Mouse (Mus musculus): Measurements from ENCODE around the gene Napepld. TPM values are rescaled to one million over a fixed set of nuclear protein-coding genes. Genes with fewer than 3 reads are reported as not detected.

Gene Napepld
- polyA plus RNA-seq, 1 experiment from 2014 or later: 2.1 TPM

DNA sequence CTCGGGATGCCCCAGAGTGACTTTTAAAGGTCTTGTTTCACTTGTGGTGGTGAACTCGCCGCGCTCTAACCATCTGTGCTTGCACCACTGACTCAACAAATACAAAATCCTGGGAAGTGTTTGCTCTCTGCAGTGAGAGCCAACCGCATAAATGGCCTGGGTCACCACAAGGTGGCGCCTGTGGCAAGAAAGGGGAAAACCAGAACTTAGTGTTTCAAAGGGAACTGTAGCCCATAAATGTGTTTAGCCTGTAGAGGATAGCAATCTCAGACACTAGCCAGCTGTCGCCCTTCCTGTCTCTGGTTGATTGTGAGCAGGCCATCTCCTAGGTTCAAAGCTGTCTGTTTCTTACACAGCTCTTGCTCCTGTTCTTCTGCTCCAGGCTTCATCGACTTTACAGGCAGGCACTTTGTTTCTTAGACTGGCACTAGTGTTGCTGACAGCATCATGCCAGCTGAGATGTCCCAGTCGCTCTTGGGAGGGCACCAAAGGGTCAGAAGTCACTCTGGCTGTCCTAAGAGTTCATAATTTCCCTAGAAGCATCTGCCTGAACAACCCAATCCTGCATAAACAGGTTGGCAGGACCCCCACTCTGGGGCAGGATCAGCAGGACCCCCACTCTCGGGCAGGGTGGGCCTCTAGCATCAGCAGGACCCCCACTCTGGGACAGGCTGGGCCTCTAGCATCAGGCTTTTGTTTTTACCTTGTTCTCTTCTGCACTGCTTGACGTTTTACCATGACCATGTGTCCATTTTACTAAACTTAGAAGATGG, 42.4 kb downstream of the Napepld start:
- Histone ChIP-seq H3K9me3 (replicated peaks) (no peaks in the 10 kb centered on the region), H3K27me3 (replicated peaks) (no peaks in the 10 kb centered on the region), H3K36me3 (peaks cover 63% of the 10 kb centered on the region), H3K9ac (replicated peaks) (no peak overlapping the region), H3K4me2 (no peak overlapping the region), H3K4me1 (peaks cover 8% of the 10 kb centered on the region; the same call in 1 of the 2 replicates), H3K4me3 (replicated peaks) (no peak overlapping the region), H3K27ac (replicated peaks) (no peak overlapping the region)
- peak; percentile 73 for ATAC-seq (ENCODE audit: low FRiP score)
- 49% methylated on average over 11 of the region's 11 CpGs for WGBS

DNA sequence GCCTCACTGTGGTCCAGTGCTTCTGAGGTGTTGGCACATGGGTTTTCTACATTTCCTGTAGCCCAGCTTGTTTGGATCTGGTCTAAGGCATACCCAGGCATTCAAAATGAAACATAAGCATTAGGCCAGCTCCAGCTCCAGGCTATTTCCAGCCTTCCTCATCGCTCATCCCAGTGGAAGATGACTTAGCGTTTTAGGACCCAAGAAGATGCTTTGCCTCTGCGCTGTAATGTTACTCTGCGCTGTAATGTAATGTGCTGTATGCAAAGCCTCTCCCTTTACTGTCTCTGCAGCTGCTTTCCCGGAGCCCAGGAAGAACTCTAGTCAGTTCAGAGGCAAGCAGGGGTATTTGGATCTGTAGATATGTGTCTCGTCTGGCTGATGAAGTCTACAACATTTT, 43.2 kb downstream of the Napepld start:
- ATAC-seq (ENCODE audit: low FRiP score): no peak
- H3K27ac ChIP-seq (replicated peaks): no peak overlapping the region
- H3K9ac ChIP-seq (replicated peaks): no peak overlapping the region
- H3K27me3 ChIP-seq (replicated peaks): no peaks in the 10 kb centered on the region
- H3K4me3 ChIP-seq (replicated peaks): no peak overlapping the region
- H3K9me3 ChIP-seq (replicated peaks): no peaks in the 10 kb centered on the region
- peaks cover 8% of the 10 kb centered on the region; the same call in 1 of the 2 replicates for H3K4me1 ChIP-seq
- 82% methylated on average over 6 of the region's 6 CpGs for WGBS
- peaks cover 64% of the 10 kb centered on the region for H3K36me3 ChIP-seq
- H3K4me2 ChIP-seq: no peak overlapping the region

DNA sequence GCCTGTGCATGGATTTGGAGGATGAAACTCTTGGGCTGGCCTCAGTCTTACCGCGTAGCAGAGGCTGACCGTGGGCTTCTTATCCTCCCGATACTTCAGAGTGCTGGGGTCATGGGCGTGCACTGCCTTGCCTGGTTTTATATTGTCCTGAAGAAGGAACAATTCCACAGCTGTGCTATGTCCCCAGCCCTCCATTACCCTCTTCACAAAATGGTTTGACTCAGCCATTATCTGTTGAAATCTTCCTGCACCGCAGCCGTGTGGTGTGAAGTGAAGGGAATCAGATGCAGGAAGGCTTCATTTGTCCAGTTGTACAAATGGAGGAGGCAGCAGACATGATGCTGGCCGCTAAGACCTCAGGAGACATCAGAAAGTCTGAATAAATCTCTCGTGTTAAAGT, 44.3 kb downstream of the Napepld start:
- 91% methylated on average over 9 of the region's 9 CpGs for WGBS

DNA sequence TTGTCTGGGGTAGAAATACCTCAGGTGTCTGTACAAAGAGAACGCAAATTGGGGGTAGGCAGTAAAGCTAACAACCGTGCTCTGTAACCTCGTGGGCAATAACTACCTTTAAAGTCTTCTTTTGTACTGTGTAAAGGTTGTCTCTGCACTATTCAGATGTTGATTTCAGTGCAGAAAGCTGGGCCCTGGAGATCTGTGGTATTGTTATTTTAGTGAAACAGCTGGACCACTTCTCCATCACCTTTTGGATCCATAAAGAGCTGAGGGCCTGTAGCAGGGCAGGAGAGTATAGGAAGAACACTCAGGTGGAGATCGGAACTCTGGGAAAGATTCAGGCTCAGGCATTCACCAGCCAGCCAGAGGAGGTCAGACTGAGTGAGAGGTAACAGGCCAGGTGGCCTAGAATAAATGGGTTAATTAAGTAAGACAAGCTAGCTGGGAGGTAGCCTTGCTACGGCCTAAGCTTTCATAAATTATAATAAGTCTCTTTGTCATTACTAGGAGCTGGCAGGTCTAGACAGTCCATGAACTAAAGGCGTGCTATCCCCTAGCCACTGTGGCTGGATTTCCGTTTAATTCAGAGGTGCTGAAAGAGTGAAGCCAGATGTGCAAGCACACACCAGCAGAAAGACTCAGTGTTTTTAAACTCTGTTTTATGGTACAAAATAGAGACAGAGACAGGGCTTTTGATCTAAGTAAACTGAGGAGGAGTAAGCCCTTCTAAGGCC, 49.1 kb downstream of the Napepld start:
- peaks cover 11% of the 10 kb centered on the region for H3K4me1 ChIP-seq
- no peak overlapping the region for H3K4me2 ChIP-seq
- H3K9ac ChIP-seq (replicated peaks): no peak overlapping the region
- no peaks in the 10 kb centered on the region for H3K27me3 ChIP-seq (replicated peaks)
- no peak for ATAC-seq (ENCODE audit: low FRiP score)
- peaks cover 66% of the 10 kb centered on the region for H3K36me3 ChIP-seq
- H3K9me3 ChIP-seq (replicated peaks): no peaks in the 10 kb centered on the region
- H3K27ac ChIP-seq (replicated peaks): no peak overlapping the region
- no peak overlapping the region for H3K4me3 ChIP-seq (replicated peaks)
- 70% methylated on average over 7 of the region's 7 CpGs for WGBS

More for the DNA sequence above, 44.3 kb downstream of the Napepld start:
- H3K9ac ChIP-seq (replicated peaks): no peak overlapping the region
- no peak overlapping the region for H3K4me3 ChIP-seq (replicated peaks)
- H3K36me3 ChIP-seq: peaks cover 66% of the 10 kb centered on the region
- H3K9me3 ChIP-seq (replicated peaks): no peaks in the 10 kb centered on the region
- H3K27ac ChIP-seq (replicated peaks): no peak overlapping the region
- H3K27me3 ChIP-seq (replicated peaks): no peaks in the 10 kb centered on the region
- peaks cover 8% of the 10 kb centered on the region; the same call in 1 of the 2 replicates for H3K4me1 ChIP-seq
- H3K4me2 ChIP-seq: no peak overlapping the region
- no peak for ATAC-seq (ENCODE audit: low FRiP score)

DNA sequence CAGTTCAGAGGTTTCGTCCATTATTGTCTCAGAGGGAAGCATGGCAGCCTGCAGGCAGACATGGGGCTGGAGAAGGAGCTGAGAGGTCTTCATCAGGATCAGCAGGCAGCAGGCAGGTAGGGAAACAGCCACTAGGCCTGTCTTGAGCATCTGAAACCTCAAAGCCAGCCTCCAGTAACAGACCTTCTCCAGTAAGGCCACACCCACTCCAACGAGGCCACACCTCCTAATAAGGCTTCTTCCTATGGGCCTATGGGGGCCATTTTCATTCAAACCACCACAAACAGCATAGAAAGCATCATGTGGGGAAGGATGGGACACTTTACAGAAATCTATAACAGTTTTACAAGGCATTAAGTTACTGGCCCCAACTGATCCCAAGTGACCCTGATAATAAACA, 50.5 kb downstream of the Napepld start:
- ATAC-seq (ENCODE audit: low FRiP score): no peak
- no peaks in the 10 kb centered on the region for H3K27me3 ChIP-seq (replicated peaks)
- no peak overlapping the region for H3K27ac ChIP-seq (replicated peaks)
- H3K36me3 ChIP-seq: peaks cover 61% of the 10 kb centered on the region
- peaks cover 18% of the 10 kb centered on the region for H3K4me1 ChIP-seq
- no peaks in the 10 kb centered on the region for H3K9me3 ChIP-seq (replicated peaks)
- H3K4me2 ChIP-seq: no peak overlapping the region
- H3K4me3 ChIP-seq (replicated peaks): no peak overlapping the region
- H3K9ac ChIP-seq (replicated peaks): no peak overlapping the region
- 86% methylated on average over 2 of the region's 2 CpGs for WGBS

DNA sequence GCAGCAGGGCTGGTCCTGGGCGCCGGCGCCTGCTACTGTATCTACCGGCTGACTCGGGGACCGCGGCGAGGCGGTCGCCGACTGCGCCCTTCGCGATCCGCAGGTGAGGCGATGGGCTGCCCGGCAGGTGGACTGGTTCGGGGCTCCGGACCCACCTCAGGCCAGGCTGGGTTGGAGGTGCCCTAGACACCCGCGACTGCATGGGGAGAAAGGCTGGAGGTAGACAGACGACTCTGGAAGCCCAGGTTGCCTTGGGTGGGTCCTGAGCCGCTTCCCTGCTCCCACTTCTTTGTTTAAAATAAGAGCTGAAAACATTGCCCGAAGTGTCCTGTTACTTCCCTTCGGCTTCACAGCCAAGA, 55.1 kb downstream of the Napepld start:
- Histone ChIP-seq H3K4me3 (replicated peaks) (peak overlapping the region; percentile 87), H3K27ac (replicated peaks) (peak overlapping the region; percentile 91), H3K27me3 (replicated peaks) (no peaks in the 10 kb centered on the region), H3K36me3 (peaks cover 31% of the 10 kb centered on the region), H3K4me2 (peak overlapping the region; percentile 73), H3K9me3 (replicated peaks) (no peaks in the 10 kb centered on the region), H3K9ac (replicated peaks) (peak overlapping the region; percentile 91), H3K4me1 (peaks cover 25% of the 10 kb centered on the region)
- under 1% methylated on average over 25 of the region's 25 CpGs for WGBS
- ATAC-seq (ENCODE audit: low FRiP score): no peak

DNA sequence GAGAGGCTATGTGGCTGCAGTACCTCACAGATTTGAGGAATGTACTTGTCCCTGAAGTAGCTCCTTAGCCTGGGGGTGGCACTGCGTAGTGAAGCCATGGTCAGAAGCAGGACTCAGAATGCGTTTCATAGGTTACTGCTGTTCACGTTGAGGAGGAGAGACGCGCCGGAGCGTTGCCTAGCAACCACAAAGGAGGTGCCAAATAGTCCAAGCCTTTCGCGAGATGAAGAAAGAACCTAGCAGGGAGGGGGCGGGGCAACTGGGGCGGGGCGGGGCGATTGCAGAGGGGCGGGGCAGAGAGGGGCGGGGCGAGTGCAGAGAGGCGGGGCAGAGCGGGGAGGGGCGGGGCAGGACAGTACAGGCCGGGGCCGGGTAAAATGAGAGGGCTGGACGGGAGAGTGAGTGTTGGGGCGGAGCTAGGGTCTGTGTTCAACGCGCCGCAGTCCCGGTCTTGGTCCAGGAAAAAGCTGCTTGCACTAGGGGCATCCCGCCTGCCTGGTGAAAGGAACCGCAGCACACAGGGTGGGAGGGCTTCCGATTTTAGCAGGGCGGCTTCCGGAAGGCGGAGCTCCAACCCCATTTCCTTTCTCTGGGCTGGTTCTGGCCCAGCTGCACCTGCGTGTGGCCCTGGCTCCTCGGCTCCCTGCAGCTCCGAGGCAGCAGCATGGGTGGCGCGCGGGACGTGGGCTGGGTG, 55.6 kb downstream of the Napepld start, which contains the start of the genes Fbxl13 and Armc10:
Gene Fbxl13 (minus strand): TSS at position 196 of the 694 bp plus-strand sequence.
Gene Armc10 (plus strand): TSS at position 375 of the 694 bp plus-strand sequence.
- Histone ChIP-seq H3K4me1 (peaks cover 25% of the 10 kb centered on the region), H3K4me3 (replicated peaks) (peak within 1 kb of the TSS; percentile 87), H3K36me3 (peaks cover 26% of the 10 kb centered on the region), H3K4me2 (peak within 1 kb of the TSS; percentile 73), H3K9me3 (replicated peaks) (no peaks in the 10 kb centered on the region), H3K27me3 (replicated peaks) (no peaks in the 10 kb centered on the region), H3K9ac (replicated peaks) (peak within 1 kb of the TSS; percentile 91), H3K27ac (replicated peaks) (peak within 1 kb of the TSS; percentile 91)
- under 1% methylated on average over 40 of the region's 40 CpGs for WGBS
- ATAC-seq (ENCODE audit: low FRiP score): peak; percentile 98

DNA sequence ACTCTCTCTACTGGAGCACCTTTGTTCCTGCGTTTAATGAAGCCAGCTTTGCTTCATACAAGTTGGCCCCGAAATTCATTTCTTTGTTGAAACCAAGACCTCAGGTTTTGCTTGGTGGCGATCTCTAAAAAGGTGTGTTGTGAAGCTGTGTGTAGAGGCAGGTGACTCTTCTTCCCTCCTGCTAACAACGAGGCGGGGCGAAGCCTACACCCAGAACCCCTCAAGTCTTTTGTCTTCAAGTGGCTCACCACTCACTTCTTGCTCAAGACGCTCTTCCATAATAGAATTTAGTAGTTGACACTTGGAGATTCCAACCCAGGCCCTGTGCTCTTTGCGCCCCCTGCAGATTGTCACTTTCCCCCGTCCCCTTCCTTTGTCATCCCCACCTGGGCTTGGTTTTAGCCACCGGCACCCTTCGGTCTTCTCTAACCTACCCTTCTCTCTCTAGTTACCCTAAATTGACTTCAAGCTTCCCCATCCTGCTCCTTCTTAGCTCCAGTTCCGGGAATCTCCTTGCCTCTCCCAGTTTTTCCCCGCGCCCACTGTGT, 56.2 kb downstream of the Napepld start:
- H3K36me3 ChIP-seq: peaks cover 19% of the 10 kb centered on the region
- H3K4me1 ChIP-seq: peaks cover 25% of the 10 kb centered on the region
- WGBS: 13% methylated on average over 14 of the region's 14 CpGs
- peak overlapping the region; percentile 87 for H3K4me3 ChIP-seq (replicated peaks)
- no peaks in the 10 kb centered on the region for H3K27me3 ChIP-seq (replicated peaks)
- peak overlapping the region; percentile 82 for H3K27ac ChIP-seq (replicated peaks)
- peak; percentile 22; the same call in 1 of the 2 replicates for ATAC-seq (ENCODE audit: low FRiP score)
- no peak overlapping the region; the same call in 1 of the 2 replicates for H3K9ac ChIP-seq (replicated peaks)
- peak overlapping the region; percentile 73 for H3K4me2 ChIP-seq
- no peaks in the 10 kb centered on the region for H3K9me3 ChIP-seq (replicated peaks)

DNA sequence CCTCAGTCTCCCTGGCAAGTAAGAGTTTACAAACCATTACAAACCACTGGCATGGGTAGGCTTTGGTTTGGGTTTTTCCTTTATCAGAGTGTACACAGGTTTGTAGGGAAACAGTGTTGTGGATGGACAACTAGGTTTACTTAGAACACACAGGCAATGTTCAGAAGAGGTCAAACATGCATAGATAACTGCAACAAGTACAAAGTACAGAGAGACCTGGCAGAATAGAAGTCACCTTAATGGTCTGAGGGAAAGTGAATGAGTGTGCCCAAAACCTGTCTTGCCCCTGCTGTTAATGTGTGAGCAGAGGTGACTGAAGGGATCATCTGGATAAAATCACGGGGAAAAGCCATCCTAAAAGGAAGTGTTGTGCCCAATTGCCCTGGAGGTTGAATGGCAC, 57.6 kb downstream of the Napepld start:
- Histone ChIP-seq H3K4me2 (no peak overlapping the region), H3K36me3 (peaks cover 6% of the 10 kb centered on the region; the same call in 1 of the 2 replicates)
- 39% methylated on average over 1 of the region's 1 CpGs for WGBS

DNA sequence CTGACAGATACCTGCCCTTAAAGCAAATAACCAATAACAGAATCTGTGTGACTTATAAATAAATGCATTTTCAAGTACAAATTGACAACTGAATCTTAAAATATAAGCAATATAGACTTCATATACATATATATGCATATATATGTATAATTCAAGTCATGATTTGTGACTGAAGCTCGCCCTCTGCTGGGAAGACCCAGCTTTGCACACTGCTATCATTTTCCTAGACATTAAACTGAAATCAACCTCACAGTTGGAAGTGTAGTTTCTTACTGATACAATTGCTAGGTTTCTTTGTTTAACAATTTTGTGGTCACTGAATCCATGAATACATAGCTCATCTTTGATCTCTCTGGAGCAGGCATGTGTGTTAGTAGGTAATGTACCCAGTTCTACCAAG, 60.2 kb downstream of the Napepld start:
- no peaks in the 10 kb centered on the region for H3K9me3 ChIP-seq (replicated peaks)
- peaks cover 7% of the 10 kb centered on the region for H3K4me1 ChIP-seq
- H3K36me3 ChIP-seq: no peaks in the 10 kb centered on the region
- H3K9ac ChIP-seq (replicated peaks): no peak overlapping the region
- ATAC-seq (ENCODE audit: low FRiP score): no peak
- no peaks in the 10 kb centered on the region for H3K27me3 ChIP-seq (replicated peaks)
- WGBS: 13% methylated on average over 1 of the region's 1 CpGs
- no peak overlapping the region for H3K27ac ChIP-seq (replicated peaks)
- no peak overlapping the region for H3K4me2 ChIP-seq
- H3K4me3 ChIP-seq (replicated peaks): no peak overlapping the region

More for the DNA sequence above, 57.6 kb downstream of the Napepld start:
- Histone ChIP-seq H3K9ac (replicated peaks) (no peak overlapping the region), H3K27me3 (replicated peaks) (no peaks in the 10 kb centered on the region), H3K4me3 (replicated peaks) (no peak overlapping the region), H3K9me3 (replicated peaks) (no peaks in the 10 kb centered on the region), H3K27ac (replicated peaks) (no peak overlapping the region), H3K4me1 (peaks cover 25% of the 10 kb centered on the region)
- no peak for ATAC-seq (ENCODE audit: low FRiP score)

DNA sequence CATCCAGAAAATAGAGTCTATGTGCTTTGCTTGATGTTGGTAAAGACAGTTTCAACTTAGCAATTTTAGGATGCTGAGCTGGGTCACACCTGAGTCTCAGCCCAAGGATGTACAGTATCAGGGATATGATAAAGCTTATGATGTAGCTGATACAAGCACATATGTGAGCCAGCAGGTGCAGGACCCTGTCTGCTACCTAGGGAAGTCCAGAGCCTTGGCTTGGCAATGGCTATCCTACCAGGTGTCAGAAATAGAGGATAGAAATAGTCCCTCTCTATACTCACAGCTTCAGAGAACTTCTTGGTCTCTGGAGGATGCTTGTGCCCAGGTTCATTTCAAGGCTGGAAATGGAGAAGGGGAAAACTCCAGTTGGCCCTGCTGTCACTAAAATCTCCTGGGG, 75.3 kb downstream of the Napepld start:
- Histone ChIP-seq H3K4me3 (replicated peaks) (no peak overlapping the region), H3K4me2 (no peak overlapping the region), H3K9ac (replicated peaks) (no peak overlapping the region), H3K27ac (replicated peaks) (no peak overlapping the region), H3K36me3 (no peaks in the 10 kb centered on the region), H3K27me3 (replicated peaks) (no peaks in the 10 kb centered on the region), H3K4me1 (no peaks in the 10 kb centered on the region), H3K9me3 (replicated peaks) (no peaks in the 10 kb centered on the region)
- ATAC-seq (ENCODE audit: low FRiP score): no peak

Data from neural tube, embryonic 15.5 days (tissue).